Mouse (Mus musculus) CD4-positive, CD25-positive, alpha-beta regulatory T cell, adult 4 months (primary cell): ENCODE measurements around the gene Shisa2. TPM values are rescaled to one million over a fixed set of nuclear protein-coding genes. Genes with fewer than 3 reads are reported as not detected.
"Not testable (repeated sequence)": the region's sequence is repeated elsewhere in the genome, so short reads cannot be mapped to it uniquely, and the experiment has no call there.

ENCODE experiments used
- ATAC-seq: one replicate; pipeline ENCODE4 v1.8.0; 2017
- polyA plus RNA-seq, 2 experiments: library from polyadenylated mRNA; unstranded; fragments of 100-300 nt; shearing (Covaris generic); gene quantifications; one replicate each; pipeline ENCODE4 v1.2.1; 2017

Gene Shisa2
- polyA plus RNA-seq = not detected

- no peak for ATAC-seq
Observed at GRCm38 (mm10) chr14:59625158-59625805, at the start of gene Shisa2. Gene Shisa2 (plus strand): TSS chr14:59625308.

- ATAC-seq = no peak
Observed at GRCm38 (mm10) chr14:59576385-59576784, 48.7 kb upstream of the Shisa2 start.

- peak; percentile 61 for ATAC-seq
Observed at GRCm38 (mm10) chr14:59590614-59591013, 34.5 kb upstream of the Shisa2 start.

GRCm38 (mm10) chr14:59591901-59592300, 33.2 kb upstream of the Shisa2 start:
- no peak for ATAC-seq

GRCm38 (mm10) chr14:59592593-59592992, 32.5 kb upstream of the Shisa2 start:
- no peak for ATAC-seq

- ATAC-seq = no peak
Observed at GRCm38 (mm10) chr14:59594988-59595387, 30.1 kb upstream of the Shisa2 start.

GRCm38 (mm10) chr14:59597398-59598259, 27.5 kb upstream of the Shisa2 start, which contains the start of gene Cdadc1:
Gene Cdadc1 (minus strand): TSS chr14:59597959.
- ATAC-seq = peak; percentile 86

- ATAC-seq = peak; percentile 19
Observed at GRCm38 (mm10) chr14:59598260-59598627, 26.9 kb upstream of the Shisa2 start.

GRCm38 (mm10) chr14:59604002-59604645, 21.0 kb upstream of the Shisa2 start:
- peak; percentile 40 for ATAC-seq

GRCm38 (mm10) chr14:59605671-59606353, 19.3 kb upstream of the Shisa2 start:
- peak; percentile 81 for ATAC-seq

GRCm38 (mm10) chr14:59607021-59607420, 18.1 kb upstream of the Shisa2 start:
- no peak for ATAC-seq

- no peak for ATAC-seq
Observed at GRCm38 (mm10) chr14:59612920-59613625, 12.0 kb upstream of the Shisa2 start.

GRCm38 (mm10) chr14:59614149-59614548, 11.0 kb upstream of the Shisa2 start:
- ATAC-seq = not testable (repeated sequence)

GRCm38 (mm10) chr14:59616802-59617201, 8.3 kb upstream of the Shisa2 start:
- ATAC-seq = no peak

GRCm38 (mm10) chr14:59624326-59624885, 702 bp upstream of the Shisa2 start:
- ATAC-seq = no peak

- ATAC-seq = no peak
Observed at GRCm38 (mm10) chr14:59625806-59626364, 777 bp downstream of the Shisa2 start.

- no peak for ATAC-seq
Observed at GRCm38 (mm10) chr14:59626711-59627110, 1.6 kb downstream of the Shisa2 start.

GRCm38 (mm10) chr14:59627142-59627680, 2.1 kb downstream of the Shisa2 start:
- ATAC-seq = no peak

GRCm38 (mm10) chr14:59627823-59628222, 2.7 kb downstream of the Shisa2 start:
- ATAC-seq = no peak

- no peak for ATAC-seq
Observed at GRCm38 (mm10) chr14:59629308-59629707, 4.2 kb downstream of the Shisa2 start.

- ATAC-seq = no peak
Observed at GRCm38 (mm10) chr14:59630096-59630495, 5.0 kb downstream of the Shisa2 start.
